Mouse (Mus musculus) Patski (cell line): Measurements from ENCODE around the gene Ascl1. TPM values are rescaled to one million over a fixed set of nuclear protein-coding genes. Genes with fewer than 3 reads are reported as not detected.
A peak's percentile ranks its signal among the peaks of the same experiment; 100 is the strongest.

Experiments
- ATAC-seq: fragments of 100-300 bp; one replicate; pipeline ENCODE4 v1.8.0; 2021
- CTCF ChIA-PET: fragments of 350-600 bp; sonication (Branson Sonifier 250); formaldehyde crosslinking; loops from one replicate; lab custom pipeline; 2022; ENCODE audit warnings: inconsistent platforms; lab: Charles Lee
- POLR2A ChIA-PET: fragments of 350-600 bp; sonication (Branson Sonifier 250); formaldehyde crosslinking; loops from one replicate; lab custom pipeline; 2022; ENCODE audit warnings: antibody characterized with exemption, inconsistent platforms; lab: Charles Lee
- DNase-seq: peaks from one replicate; pipeline ENCODE4 v3.0.0-alpha.2; 2011; ENCODE audit warnings: low read depth, low spot score
- H3K27me3 ChIP-seq: fragments of 371-371 bp; one replicate; pipeline ENCODE4 v1.5.1; 2021
- CTCF ChIP-seq: fragments of 100-300 bp; IDR thresholded peaks from one replicate; pipeline ENCODE4 v1.5.1; 2021
- in situ Hi-C: fragments of 300-500 bp; cut with MboI; formaldehyde crosslinking; loops from 3 replicates; pipeline ENCODE4 v1.11.1; 2018; ENCODE audit warnings: low pct_unique_long_range_greater_than_20kb, mixed read lengths
- polyA plus RNA-seq: library from polyadenylated mRNA; unstranded; gene quantifications from one replicate; pipeline ENCODE4 v1.2.3, GENCODE M21; 2021

Gene Ascl1
- polyA plus RNA-seq, 1 experiment from 2014 or later: not detected

GRCm38 (mm10) chr10:87497056-87497455 is 3.6 kb upstream of the Ascl1 start:
- in situ Hi-C loops: no loop called here
- TF ChIP-seq CTCF: no peak
- ChIA-PET CTCF (no interaction called here), POLR2A (no interaction called here)
- H3K27me3 ChIP-seq: peaks cover 35% of the 10 kb centered on the region
- no peak for DNase-seq
- no peak for ATAC-seq

- DNase-seq: no peak
- no peak for TF ChIP-seq CTCF
- POLR2A ChIA-PET: no interaction called here
- in situ Hi-C loops: no loop called here
- CTCF ChIA-PET: no interaction called here
- ATAC-seq: no peak
- H3K27me3 ChIP-seq: peaks cover 36% of the 10 kb centered on the region
Measured at GRCm38 (mm10) chr10:87494596-87494995, 1.1 kb upstream of the Ascl1 start.

GRCm38 (mm10) chr10:87494176-87494575 is 716 bp upstream of the Ascl1 start:
- in situ Hi-C loops: no loop called here
- TF ChIP-seq CTCF: no peak
- no peak for ATAC-seq
- H3K27me3 ChIP-seq: peaks cover 36% of the 10 kb centered on the region
- CTCF ChIA-PET: no interaction called here
- POLR2A ChIA-PET: no interaction called here
- no peak for DNase-seq

GRCm38 (mm10) chr10:87492661-87493551 is 554 bp downstream of the Ascl1 start:
- DNase-seq (no peak), ATAC-seq (no peak)
- peaks cover 36% of the 10 kb centered on the region for H3K27me3 ChIP-seq
- ChIA-PET CTCF (no interaction called here), POLR2A (no interaction called here)
- in situ Hi-C loops: no loop called here
- TF ChIP-seq CTCF: no peak

- CTCF ChIA-PET: no interaction called here
- POLR2A ChIA-PET: no interaction called here
- no peak for DNase-seq
- in situ Hi-C loops: no loop called here
- no peak for TF ChIP-seq CTCF
- H3K27me3 ChIP-seq: peaks cover 41% of the 10 kb centered on the region
- no peak for ATAC-seq
Measured at GRCm38 (mm10) chr10:87492332-87492660, 1.2 kb downstream of the Ascl1 start.

- ATAC-seq (no peak), DNase-seq (no peak)
- H3K27me3 ChIP-seq: peaks cover 45% of the 10 kb centered on the region
- no peak for TF ChIP-seq CTCF
- in situ Hi-C loops: no loop called here
- POLR2A ChIA-PET: no interaction called here
- CTCF ChIA-PET: no interaction called here
Measured at GRCm38 (mm10) chr10:87491485-87492040, 1.9 kb downstream of the Ascl1 start.

- H3K27me3 ChIP-seq: peaks cover 54% of the 10 kb centered on the region
- in situ Hi-C loops: no loop called here
- CTCF ChIA-PET: no interaction called here
Measured at GRCm38 (mm10) chr10:87490328-87490727, 3.1 kb downstream of the Ascl1 start.

GRCm38 (mm10) chr10:87489246-87490009 is 4.0 kb downstream of the Ascl1 start:
- TF ChIP-seq CTCF: no peak
- CTCF ChIA-PET: no interaction called here
- POLR2A ChIA-PET: no interaction called here
- peaks cover 52% of the 10 kb centered on the region for H3K27me3 ChIP-seq
- DNase-seq (no peak), ATAC-seq (no peak)
- in situ Hi-C loops: no loop called here

More at GRCm38 (mm10) chr10:87490328-87490727, 3.1 kb downstream of the Ascl1 start:
- no peak for DNase-seq
- POLR2A ChIA-PET: no interaction called here
- TF ChIP-seq CTCF: no peak
- ATAC-seq: no peak

- CTCF ChIA-PET: interaction anchor here (0.9 kb wide), 1 partner anchor 463 kb away, joined by 3 read pairs; no protein-coding TSS in a partner anchor
- H3K27me3 ChIP-seq: peaks cover 46% of the 10 kb centered on the region
- ATAC-seq: peak; percentile 90
- no peak for DNase-seq
- in situ Hi-C loops: no loop called here
- no peak for TF ChIP-seq CTCF
- POLR2A ChIA-PET: interaction anchor here (0.6 kb wide), 1 partner anchor 36 kb away, joined by 3 read pairs; no protein-coding TSS in a partner anchor
Measured at GRCm38 (mm10) chr10:87488429-87489145, 4.9 kb downstream of the Ascl1 start.
